Comparison of ENCODE assay signal across 19 mouse cellular contexts in genomic region chr5:114740595-114740994, GRCm38 (mm10). TPM values are rescaled to one million over a fixed set of nuclear protein-coding genes. Genes with fewer than 3 reads are reported as not detected.
DNase-seq lines count a peak whose midpoint lies in the region; ATAC-seq and TF ChIP-seq lines count a peak whose summit lies in the region.
"Had no signal": no experiment of that assay in that cellular context is flagged by ENCODE, and none has a peak within 500 bp of the region (broad histone marks: within the 10 kb centered on the region; RNA-seq: fewer than 3 reads in every experiment).

No protein-coding gene starts in this region.

- TF ChIP-seq POLR2A in limb, embryonic 14.5 days (IDR thresholded peaks at IDR 0.05; ENCODE audit: borderline replicate concordance, extremely low read depth, insufficient read depth, insufficient read length), result no peak

- ATAC-seq in heart, embryonic 13.5 days (ENCODE audit: extremely low read depth, insufficient number of reproducible peaks, low FRiP score, low TSS enrichment), result no peak
- ATAC-seq in kidney, embryonic 16.5 days (ENCODE audit: low FRiP score, low TSS enrichment), result no peak
- ATAC-seq in limb, embryonic 14.5 days (ENCODE audit: low FRiP score, low read depth), result peak; percentile 56
- no peak for ATAC-seq in forebrain, embryonic 15.5 days (replicated peaks)
- ATAC-seq: forebrain, embryonic 14.5 days; inflammation-experienced regulatory T-cells, adult 6 months; liver, postnatal 0 days had no signal

- H3K4me1 ChIP-seq in heart, embryonic 13.5 days, result peaks cover 60% of the 10 kb centered on the region
- H3K4me1 ChIP-seq in kidney, embryonic 16.5 days (ENCODE audit: insufficient read depth, low read length), result peaks cover 8% of the 10 kb centered on the region
- H3K4me1 ChIP-seq in limb, embryonic 14.5 days (ENCODE audit: control insufficient read depth, insufficient read depth, low read length), result no peaks in the 10 kb centered on the region
- peaks cover 17% of the 10 kb centered on the region for H3K4me1 ChIP-seq in forebrain, embryonic 15.5 days

- H3K27me3 ChIP-seq in heart, embryonic 13.5 days (replicated peaks), result no peaks in the 10 kb centered on the region
- no peaks in the 10 kb centered on the region for H3K27me3 ChIP-seq in kidney, embryonic 16.5 days (ENCODE audit: insufficient read depth, low read length)
- no peaks in the 10 kb centered on the region for H3K27me3 ChIP-seq in limb, embryonic 14.5 days (ENCODE audit: control insufficient read depth, insufficient read depth, low read length)
- no peaks in the 10 kb centered on the region for H3K27me3 ChIP-seq in forebrain, embryonic 15.5 days

- no peak overlapping the region for H3K4me2 ChIP-seq in heart, embryonic 13.5 days
- no peak overlapping the region for H3K4me2 ChIP-seq in kidney, embryonic 16.5 days (replicated peaks; ENCODE audit: low read depth, low read length)
- H3K4me2 ChIP-seq in limb, embryonic 14.5 days (replicated peaks; ENCODE audit: low read depth, low read length, severe bottlenecking), result no peak overlapping the region
- no peak overlapping the region for H3K4me2 ChIP-seq in forebrain, embryonic 15.5 days (replicated peaks)

- H3K9ac ChIP-seq in heart, embryonic 13.5 days, result no peak overlapping the region
- no peak overlapping the region for H3K9ac ChIP-seq in kidney, embryonic 16.5 days (replicated peaks; ENCODE audit: low read length)
- no peak overlapping the region for H3K9ac ChIP-seq in limb, embryonic 14.5 days (ENCODE audit: low read depth, low read length, severe bottlenecking)
- no peak overlapping the region for H3K9ac ChIP-seq in forebrain, embryonic 15.5 days (replicated peaks)
- H3K9ac ChIP-seq: liver, postnatal 0 days had no signal

- H3K27ac ChIP-seq in heart, embryonic 13.5 days (replicated peaks), result peak overlapping the region; percentile 56
- no peak overlapping the region for H3K27ac ChIP-seq in kidney, embryonic 16.5 days (ENCODE audit: low read length)
- H3K27ac ChIP-seq in limb, embryonic 14.5 days (replicated peaks; ENCODE audit: low read depth, low read length), result no peak overlapping the region
- H3K27ac ChIP-seq in forebrain, embryonic 15.5 days (replicated peaks), result no peak overlapping the region
- H3K27ac ChIP-seq: layer of hippocampus, adult 2 months; left cerebral cortex, adult 2 months; stomach, postnatal 0 days had no signal

- peak; percentile 70 to 72 for DNase-seq in cerebellum, postnatal 10 days
- no peak for DNase-seq in cerebellum, adult 18-20 months
- no peak for DNase-seq in heart, adult 18-20 months
- peak; percentile 55 for DNase-seq in kidney, postnatal 14 days
- DNase-seq in limb, embryonic 14.5 days (ENCODE audit: low spot score), result peak; percentile 50
- DNase-seq: liver; liver, postnatal 0 days; lung, postnatal 36 days; right cerebral cortex, adult 18-20 months; thymus, postnatal 14 days had no signal

- peaks cover 92% of the 10 kb centered on the region for H3K36me3 ChIP-seq in heart, embryonic 13.5 days
- peaks cover 69% of the 10 kb centered on the region for H3K36me3 ChIP-seq in kidney, embryonic 16.5 days (ENCODE audit: insufficient read depth, low read length)
- peaks cover 93% of the 10 kb centered on the region for H3K36me3 ChIP-seq in limb, embryonic 14.5 days (ENCODE audit: control insufficient read depth, insufficient read depth, low read length)
- peaks cover 91% of the 10 kb centered on the region for H3K36me3 ChIP-seq in forebrain, embryonic 15.5 days

- WGBS in heart, embryonic 13.5 days, result 29% methylated on average over 4 of the region's 4 CpGs
- 73% methylated on average over 4 of the region's 4 CpGs for WGBS in kidney, embryonic 16.5 days
- WGBS in limb, embryonic 14.5 days, result 75% methylated on average over 4 of the region's 4 CpGs
- WGBS in forebrain, embryonic 15.5 days, result 77% methylated on average over 4 of the region's 4 CpGs

- H3K4me3 ChIP-seq in heart, embryonic 13.5 days, result no peak overlapping the region
- no peak overlapping the region for H3K4me3 ChIP-seq in kidney, embryonic 16.5 days (ENCODE audit: low read length)
- no peak overlapping the region for H3K4me3 ChIP-seq in limb, embryonic 14.5 days (replicated peaks; ENCODE audit: low read length)
- H3K4me3 ChIP-seq in forebrain, embryonic 15.5 days, result no peak overlapping the region
- H3K4me3 ChIP-seq: erythroblast, embryonic 14.5 days; layer of hippocampus, adult 2 months; left cerebral cortex, adult 2 months had no signal

- no peaks in the 10 kb centered on the region for H3K9me3 ChIP-seq in heart, embryonic 13.5 days
- no peaks in the 10 kb centered on the region for H3K9me3 ChIP-seq in kidney, embryonic 16.5 days (ENCODE audit: low read length)
- no peaks in the 10 kb centered on the region for H3K9me3 ChIP-seq in limb, embryonic 14.5 days (ENCODE audit: control insufficient read depth, low read length)
- H3K9me3 ChIP-seq in forebrain, embryonic 15.5 days, result no peaks in the 10 kb centered on the region

RNA-seq across cellular contexts. Expression of gene Tchp, which starts 33.0 kb away (rescaled TPM):
- polyA plus RNA-seq in heart, embryonic 13.5 days (2015; fragmentation: Nextera tagmentation; extraction: Ambion mirVana), result 8.0 and 8.1 TPM in 2 replicates
- 1 to 10 TPM; 4.1 to 4.6 TPM for total RNA-seq in heart, adult 18-20 months (2021)
- polyA plus RNA-seq in kidney, embryonic 16.5 days (2015; fragmentation: Nextera tagmentation; extraction: Ambion mirVana), result 15.5 and 16.1 TPM in 2 replicates
- 29.9 and 33.6 TPM in 2 replicates for polyA plus RNA-seq in limb, embryonic 14.5 days (2012; rRNA removed)
- polyA plus RNA-seq in limb, embryonic 14.5 days (2014; fragmentation: Nextera tagmentation; extraction: Ambion mirVana), result 10.7 and 13.0 TPM in 2 replicates
- 14.8 and 16.7 TPM in 2 replicates for polyA plus RNA-seq in forebrain, embryonic 15.5 days (2015; fragmentation: Nextera tagmentation; extraction: Ambion mirVana)

RNA-seq across cellular contexts. Expression of gene Ankrd13a, which starts 33.9 kb away (rescaled TPM):
- polyA plus RNA-seq in heart, embryonic 13.5 days (2015; fragmentation: Nextera tagmentation; extraction: Ambion mirVana), result 28.5 and 29.3 TPM in 2 replicates
- total RNA-seq in heart, adult 18-20 months (2021), result 10 to 100 TPM; 30.6 to 35.8 TPM
- 15.6 and 33.9 TPM in 2 replicates for polyA plus RNA-seq in kidney, embryonic 16.5 days (2015; fragmentation: Nextera tagmentation; extraction: Ambion mirVana)
- polyA plus RNA-seq in limb, embryonic 14.5 days (2012; rRNA removed), result 48.6 and 51.6 TPM in 2 replicates
- 65.3 and 67.6 TPM in 2 replicates for polyA plus RNA-seq in limb, embryonic 14.5 days (2014; fragmentation: Nextera tagmentation; extraction: Ambion mirVana)
- 31.4 and 32.8 TPM in 2 replicates for polyA plus RNA-seq in forebrain, embryonic 15.5 days (2015; fragmentation: Nextera tagmentation; extraction: Ambion mirVana)

RNA-seq across cellular contexts. Expression of gene Git2, which starts 34.7 kb away (rescaled TPM):
- 28.1 and 30.3 TPM in 2 replicates for polyA plus RNA-seq in heart, embryonic 13.5 days (2015; fragmentation: Nextera tagmentation; extraction: Ambion mirVana)
- total RNA-seq in heart, adult 18-20 months (2021), result 10 to 100 TPM; 20.7 to 26.7 TPM
- polyA plus RNA-seq in kidney, embryonic 16.5 days (2015; fragmentation: Nextera tagmentation; extraction: Ambion mirVana), result 45.7 and 50.1 TPM in 2 replicates
- polyA plus RNA-seq in limb, embryonic 14.5 days (2012; rRNA removed), result 64.2 and 66.4 TPM in 2 replicates
- 41.6 and 44.3 TPM in 2 replicates for polyA plus RNA-seq in limb, embryonic 14.5 days (2014; fragmentation: Nextera tagmentation; extraction: Ambion mirVana)
- 46.6 and 52.5 TPM in 2 replicates for polyA plus RNA-seq in forebrain, embryonic 15.5 days (2015; fragmentation: Nextera tagmentation; extraction: Ambion mirVana)

RNA-seq across cellular contexts. Expression of gene Gltp, which starts 49.8 kb away (rescaled TPM):
- polyA plus RNA-seq in heart, embryonic 13.5 days (2015; fragmentation: Nextera tagmentation; extraction: Ambion mirVana), result 50.5 and 50.8 TPM in 2 replicates
- total RNA-seq in heart, adult 18-20 months (2021), result 10 to 100 TPM; 16.9 to 20.0 TPM
- 86.0 and 89.6 TPM in 2 replicates for polyA plus RNA-seq in kidney, embryonic 16.5 days (2015; fragmentation: Nextera tagmentation; extraction: Ambion mirVana)
- polyA plus RNA-seq in limb, embryonic 14.5 days (2012; rRNA removed), result 132 and 144 TPM in 2 replicates
- polyA plus RNA-seq in limb, embryonic 14.5 days (2014; fragmentation: Nextera tagmentation; extraction: Ambion mirVana), result 229 and 289 TPM in 2 replicates
- 36.9 and 39.6 TPM in 2 replicates for polyA plus RNA-seq in forebrain, embryonic 15.5 days (2015; fragmentation: Nextera tagmentation; extraction: Ambion mirVana)

Comparison
In these comparisons a context has a peak if more than half of its experiments do, and no peak if none do; other contexts are left out.
1. DNase-seq: peak in cerebellum, postnatal 10 days (2 of 2), kidney, postnatal 14 days (single experiment) and limb, embryonic 14.5 days (single experiment); none in cerebellum, adult 18-20 months (0 of 2) and heart, adult 18-20 months (0 of 2).